Mouse (Mus musculus) embryonic facial prominence, embryonic 10.5 days (tissue): Measurements from ENCODE around the gene Nisch. TPM values are rescaled to one million over a fixed set of nuclear protein-coding genes. Genes with fewer than 3 reads are reported as not detected.

Source experiments
- DNase-seq: peaks from one replicate; pipeline ENCODE4 v3.0.0-alpha.2; 2017; ENCODE audit warnings: low spot score
- H3K27ac ChIP-seq: fragments of 300-500 bp; sonication (generic); replicated peaks from 2 replicates; pipeline ENCODE4 v1.5.1; 2016; ENCODE audit warnings: mild to moderate bottlenecking
- H3K27me3 ChIP-seq: fragments of 300-500 bp; sonication (generic); replicated peaks from 2 replicates; pipeline ENCODE4 v1.6.1; 2016; ENCODE audit warnings: low read depth, mild to moderate bottlenecking; ENCODE audit not compliant: poor library complexity, severe bottlenecking
- H3K36me3 ChIP-seq: fragments of 300-500 bp; sonication (generic); replicated peaks from 2 replicates; pipeline ENCODE4 v1.6.1; 2016; ENCODE audit warnings: mild to moderate bottlenecking, moderate library complexity
- H3K4me1 ChIP-seq: fragments of 300-500 bp; sonication (generic); 2 replicates; pipeline ENCODE4 v1.6.1; 2016
- H3K4me3 ChIP-seq: fragments of 300-500 bp; sonication (generic); 2 replicates; pipeline ENCODE4 v1.5.1; 2016; ENCODE audit warnings: mild to moderate bottlenecking, moderate library complexity
- H3K9me3 ChIP-seq: fragments of 300-500 bp; sonication (generic); 2 replicates; pipeline ENCODE4 v1.6.1; 2016; ENCODE audit warnings: mild to moderate bottlenecking
- WGBS: fragments of 180-500 bp; shearing (Covaris S2); methylation state at CpG from one replicate; pipeline ENCODE4 v1.1.7; 2016; 5-methylcytosine and 5-hydroxymethylcytosine counted together
- polyA plus RNA-seq: library from polyadenylated mRNA; unstranded; fragments of >200 nt; fragmentation: Nextera tagmentation; extraction: Ambion mirVana; gene quantifications from 2 replicates; pipeline ENCODE4 v1.2.1, GENCODE M21; 2016

Nisch gene
- polyA plus RNA-seq, 1 experiment from 2014 or later = 476 TPM

GRCm38 (mm10) chr14:31212499-31212898, 4.2 kb downstream of the Nisch start:
- no peaks in the 10 kb centered on the region for H3K36me3 ChIP-seq
- no peak overlapping the region for H3K27ac ChIP-seq
- H3K9me3 ChIP-seq = no peaks in the 10 kb centered on the region
- peaks cover 18% of the 10 kb centered on the region; the same call in 1 of the 2 replicates for H3K27me3 ChIP-seq
- peaks cover 28% of the 10 kb centered on the region for H3K4me1 ChIP-seq
- no peak for DNase-seq
- 86% methylated on average over 3 of the region's 3 CpGs for WGBS
- H3K4me3 ChIP-seq = no peak overlapping the region

GRCm38 (mm10) chr14:31211854-31212253, 4.9 kb downstream of the Nisch start:
- Histone ChIP-seq H3K27me3 (peaks cover 13% of the 10 kb centered on the region; the same call in 1 of the 2 replicates), H3K4me3 (no peak overlapping the region), H3K36me3 (no peaks in the 10 kb centered on the region), H3K9me3 (no peaks in the 10 kb centered on the region), H3K4me1 (peaks cover 28% of the 10 kb centered on the region), H3K27ac (no peak overlapping the region)
- DNase-seq = no peak
- WGBS = 87% methylated on average over 6 of the region's 6 CpGs

GRCm38 (mm10) chr14:31209133-31209557, 7.6 kb downstream of the Nisch start:
- DNase-seq = no peak
- Histone ChIP-seq H3K27me3 (0 out of 2 replicates have a peak, but pooled peaks cover 7% of the 10 kb centered on the region), H3K9me3 (no peaks in the 10 kb centered on the region), H3K36me3 (peaks cover 15% of the 10 kb centered on the region), H3K4me1 (peaks cover 37% of the 10 kb centered on the region), H3K4me3 (no peak overlapping the region), H3K27ac (no peak overlapping the region)
- WGBS = 78% methylated on average over 4 of the region's 4 CpGs

- Histone ChIP-seq H3K27ac (0 out of 2 replicates have a peak within 1 kb of the TSS, but pooled peaks have one; percentile 97), H3K9me3 (no peaks in the 10 kb centered on the region), H3K4me3 (peak within 1 kb of the TSS; percentile 90), H3K36me3 (peaks cover 25% of the 10 kb centered on the region), H3K4me1 (peaks cover 37% of the 10 kb centered on the region), H3K27me3 (0 out of 2 replicates have a peak, but pooled peaks cover 7% of the 10 kb centered on the region)
- 80% methylated on average over 2 of the region's 2 CpGs for WGBS
- DNase-seq = no peak
Observed at GRCm38 (mm10) chr14:31208084-31208483, 8.7 kb downstream of the Nisch start, which contains the start of gene Tnnc1. TSS of gene Tnnc1 (plus strand) at chr14:31208312.

GRCm38 (mm10) chr14:31207070-31207830, 9.5 kb downstream of the Nisch start:
- no peak for DNase-seq
- peaks cover 34% of the 10 kb centered on the region for H3K36me3 ChIP-seq
- WGBS = 83% methylated on average over 13 of the region's 13 CpGs
- peak overlapping the region; percentile 90 for H3K4me3 ChIP-seq
- H3K4me1 ChIP-seq = peaks cover 32% of the 10 kb centered on the region
- H3K27ac ChIP-seq = peak overlapping the region; percentile 97
- H3K27me3 ChIP-seq = 0 out of 2 replicates have a peak, but pooled peaks cover 4% of the 10 kb centered on the region
- H3K9me3 ChIP-seq = no peaks in the 10 kb centered on the region

GRCm38 (mm10) chr14:31206472-31206981, 10.2 kb downstream of the Nisch start:
- WGBS = under 1% methylated on average over 48 of the region's 48 CpGs
- H3K9me3 ChIP-seq = no peaks in the 10 kb centered on the region
- peaks cover 28% of the 10 kb centered on the region for H3K4me1 ChIP-seq
- H3K4me3 ChIP-seq = peak overlapping the region; percentile 90
- 0 out of 2 replicates have a peak, but pooled peaks cover 4% of the 10 kb centered on the region for H3K27me3 ChIP-seq
- peak overlapping the region; percentile 97 for H3K27ac ChIP-seq
- peak; percentile 98 for DNase-seq
- H3K36me3 ChIP-seq = peaks cover 41% of the 10 kb centered on the region

GRCm38 (mm10) chr14:31205562-31206467, 10.9 kb downstream of the Nisch start:
- peaks cover 48% of the 10 kb centered on the region for H3K36me3 ChIP-seq

GRCm38 (mm10) chr14:31205244-31205561, 11.5 kb downstream of the Nisch start:
- DNase-seq = no peak
- Histone ChIP-seq H3K4me3 (peak overlapping the region; percentile 90), H3K9me3 (no peaks in the 10 kb centered on the region), H3K27me3 (0 out of 2 replicates have a peak, but pooled peaks cover 4% of the 10 kb centered on the region), H3K27ac (peak overlapping the region; percentile 97), H3K36me3 (peaks cover 54% of the 10 kb centered on the region), H3K4me1 (peaks cover 28% of the 10 kb centered on the region)
- WGBS = 24% methylated on average over 8 of the region's 8 CpGs

More at GRCm38 (mm10) chr14:31205562-31206467, 10.9 kb downstream of the Nisch start:
- Histone ChIP-seq H3K4me3 (peak overlapping the region; percentile 90), H3K4me1 (peaks cover 28% of the 10 kb centered on the region), H3K27me3 (0 out of 2 replicates have a peak, but pooled peaks cover 4% of the 10 kb centered on the region), H3K9me3 (no peaks in the 10 kb centered on the region), H3K27ac (peak overlapping the region; percentile 97)
- whole genome bisulfite sequencing = 3% methylated on average over 39 of the region's 39 CpGs
- DNase-seq = peak; percentile 74

- 80% methylated on average over 4 of the region's 4 CpGs for WGBS
- Histone ChIP-seq H3K27me3 (0 out of 2 replicates have a peak, but pooled peaks cover 4% of the 10 kb centered on the region), H3K4me1 (peaks cover 28% of the 10 kb centered on the region), H3K9me3 (no peaks in the 10 kb centered on the region), H3K36me3 (peaks cover 58% of the 10 kb centered on the region), H3K4me3 (peak overlapping the region; percentile 90), H3K27ac (peak overlapping the region; percentile 97)
- no peak for DNase-seq
Observed at GRCm38 (mm10) chr14:31204844-31205243, 11.9 kb downstream of the Nisch start.

GRCm38 (mm10) chr14:31200038-31200437, 16.7 kb downstream of the Nisch start:
- Histone ChIP-seq H3K27ac (no peak overlapping the region), H3K9me3 (no peaks in the 10 kb centered on the region), H3K4me3 (no peak overlapping the region), H3K4me1 (peaks cover 12% of the 10 kb centered on the region), H3K27me3 (no peaks in the 10 kb centered on the region), H3K36me3 (peaks cover 100% of the 10 kb centered on the region)
- no peak for DNase-seq
- WGBS = 88% methylated on average over 3 of the region's 3 CpGs

GRCm38 (mm10) chr14:31199599-31199998, 17.1 kb downstream of the Nisch start:
- H3K27ac ChIP-seq = no peak overlapping the region
- H3K27me3 ChIP-seq = no peaks in the 10 kb centered on the region
- no peaks in the 10 kb centered on the region for H3K9me3 ChIP-seq
- H3K36me3 ChIP-seq = peaks cover 100% of the 10 kb centered on the region
- 94% methylated on average over 7 of the region's 7 CpGs for WGBS
- DNase-seq = no peak
- H3K4me3 ChIP-seq = no peak overlapping the region
- H3K4me1 ChIP-seq = peaks cover 8% of the 10 kb centered on the region
